Mouse (Mus musculus): ENCODE measurements around the gene Mtfr1l.
"Not testable (repeated sequence)": the region's sequence is repeated elsewhere in the genome, so short reads cannot be mapped to it uniquely, and the experiment has no call there.

Gene Mtfr1l

DNA sequence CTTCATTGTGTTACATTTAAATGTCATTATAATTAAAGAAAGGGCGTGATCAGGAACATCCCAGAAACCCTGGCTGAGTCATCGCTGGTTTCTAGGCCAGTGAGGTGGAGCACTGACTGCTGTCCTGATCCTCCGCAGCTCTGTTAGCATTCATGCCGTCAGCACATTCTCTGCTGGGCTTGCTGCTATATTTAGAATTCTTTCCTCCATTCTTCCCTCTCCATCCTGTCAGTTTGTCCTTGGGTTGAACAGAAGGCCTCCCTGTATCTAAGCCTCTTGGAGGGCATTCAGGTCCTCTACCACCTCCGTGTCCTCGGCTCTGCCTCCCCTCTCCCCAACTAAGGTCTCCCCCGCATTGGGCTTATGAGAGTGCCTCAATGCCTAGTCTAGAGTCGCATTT is 18.2 kb downstream of the Mtfr1l start:
- DNase-seq (ENCODE audit: low spot score): peak; percentile 55

DNA sequence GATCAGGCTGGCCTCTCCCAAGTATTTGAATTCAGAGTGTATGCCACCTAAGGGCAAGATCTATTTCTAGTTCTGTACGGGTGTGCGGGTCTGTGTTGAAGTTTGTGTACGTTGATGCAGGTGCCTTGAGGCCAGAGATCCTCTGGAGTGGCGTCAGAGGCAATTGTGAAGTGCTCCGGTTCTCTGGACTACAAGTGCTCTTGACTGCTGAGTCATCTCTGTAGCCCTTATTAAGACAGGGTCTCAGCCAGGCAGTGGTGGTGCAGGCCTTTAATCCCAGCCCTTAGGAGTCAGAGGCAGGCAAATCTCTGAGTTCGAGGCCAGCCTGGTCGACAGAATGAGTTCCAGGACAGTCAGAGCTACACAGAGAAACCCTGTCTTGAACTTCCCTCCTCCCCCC is 19.6 kb downstream of the Mtfr1l start:
- DNase-seq (ENCODE audit: low spot score): no peak

DNA sequence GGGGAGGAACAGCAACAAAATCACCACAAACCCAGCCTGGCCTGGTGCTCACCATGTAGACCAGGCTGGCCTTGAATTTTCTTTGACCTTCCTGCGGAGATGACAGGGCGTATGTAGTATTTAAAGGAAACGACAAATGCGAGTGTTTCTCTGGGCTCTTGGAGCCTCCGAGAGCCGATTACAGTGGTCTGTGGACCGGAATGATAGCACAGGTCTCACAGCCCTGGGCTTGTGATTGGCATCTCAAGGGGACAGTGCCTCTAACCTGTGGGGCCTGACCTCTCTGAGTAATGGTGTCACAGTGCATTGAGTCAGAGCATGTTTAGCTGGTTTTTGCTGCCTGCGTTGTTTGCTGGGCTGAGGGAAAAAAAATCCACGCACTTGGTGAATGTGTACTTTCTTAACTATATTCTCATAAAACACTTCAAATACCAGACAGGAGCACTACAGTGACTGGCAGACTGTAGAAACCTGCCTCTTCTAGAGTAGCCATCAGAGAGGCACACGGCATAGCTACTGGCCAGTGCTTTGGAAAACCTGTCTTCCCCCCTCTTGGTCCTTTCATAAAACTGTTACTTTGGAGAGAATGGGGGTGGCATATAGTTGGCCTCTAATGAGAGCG is 20.8 kb downstream of the Mtfr1l start:
- no peak for DNase-seq (ENCODE audit: low spot score)

DNA sequence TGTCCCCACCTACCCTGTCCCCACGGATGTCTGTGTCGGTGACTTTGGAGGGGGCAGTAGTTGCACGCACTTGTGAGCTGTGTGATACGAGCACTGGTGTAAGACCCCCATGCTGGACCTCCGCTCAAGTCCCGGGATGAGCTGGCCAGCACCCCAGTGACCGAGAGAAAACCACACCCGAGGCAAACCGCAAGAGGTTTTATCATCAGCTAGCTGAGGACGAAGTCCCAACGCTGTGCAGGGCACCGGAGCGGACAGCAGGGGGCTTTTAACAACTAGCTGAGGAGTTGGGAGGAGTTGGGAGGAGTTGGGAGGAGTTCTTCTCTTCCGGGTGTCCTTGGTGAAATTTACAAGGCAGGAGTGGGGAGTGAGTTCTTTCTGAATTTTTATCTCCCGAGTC is 22.4 kb downstream of the Mtfr1l start:
- peak; percentile 79 for DNase-seq (ENCODE audit: low spot score)

DNA sequence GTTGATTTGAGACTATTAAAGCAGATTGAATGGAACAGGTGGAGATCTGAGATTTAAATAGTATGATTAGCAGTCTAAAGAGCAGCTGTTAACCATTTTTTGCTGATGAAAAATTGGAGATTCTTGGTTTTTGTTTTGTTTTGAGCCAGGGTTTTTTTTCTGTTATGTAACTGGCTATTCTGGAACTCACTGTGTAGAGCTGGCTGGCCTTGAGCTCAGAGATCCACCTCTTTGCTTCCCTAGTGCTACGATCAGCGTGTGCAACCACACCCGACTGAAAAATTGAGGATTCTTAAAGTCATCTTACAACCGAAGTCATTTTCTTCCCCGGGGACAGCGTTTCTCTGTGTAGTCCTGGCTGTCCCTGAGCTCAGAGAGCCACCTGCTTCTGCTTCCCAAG is 23.5 kb downstream of the Mtfr1l start:
- no peak for DNase-seq (ENCODE audit: low spot score)

DNA sequence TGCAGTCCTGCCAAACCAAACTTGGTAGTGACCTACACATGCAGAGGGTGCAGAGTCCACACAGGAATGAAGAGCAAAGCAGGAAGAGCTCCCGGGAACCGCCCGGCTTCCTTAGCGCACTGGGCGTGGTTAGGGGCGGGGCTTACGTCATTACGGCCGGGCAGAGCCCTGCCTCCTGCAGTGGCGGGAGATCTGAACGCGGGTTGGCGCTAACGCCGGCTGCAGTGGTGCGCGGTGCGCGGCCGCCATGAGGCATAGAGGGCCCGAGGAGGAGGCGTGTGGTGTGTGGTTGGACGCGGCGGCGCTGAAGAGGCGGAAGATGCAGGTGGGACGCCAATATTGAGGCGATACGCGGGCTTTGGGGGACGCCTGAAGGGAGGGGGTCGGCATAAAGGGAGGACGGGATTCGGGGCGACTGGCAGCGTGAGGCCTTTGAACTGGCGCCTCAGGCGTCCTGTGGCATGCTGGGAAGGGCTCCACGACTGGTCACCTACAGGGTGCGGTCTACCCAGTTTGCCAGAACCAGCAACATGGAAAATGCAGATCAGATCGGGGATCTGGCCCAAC is 24.3 kb downstream of the Mtfr1l start, which contains the start of gene Aunip:
Gene Aunip (plus strand): TSS at position 155 of the 567 bp plus-strand sequence.
- peak; percentile 92 for DNase-seq (ENCODE audit: low spot score)

DNA sequence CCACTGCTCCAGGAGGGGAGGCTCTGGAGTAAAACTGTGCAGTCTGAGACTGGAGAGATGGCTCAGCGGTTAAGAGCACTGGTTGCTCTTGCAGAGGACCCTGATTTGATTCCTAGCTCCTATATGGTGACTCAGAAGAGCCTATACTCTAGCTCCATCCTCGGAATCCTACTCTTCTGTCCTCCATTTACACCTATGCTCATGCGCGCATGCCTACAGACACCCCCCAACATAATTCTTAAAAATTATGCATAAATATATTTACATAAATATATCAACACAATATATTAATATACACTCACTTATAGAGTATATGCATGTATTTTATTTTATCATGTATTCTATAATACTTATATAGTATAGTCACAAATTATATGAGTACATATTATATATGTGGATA is 24.8 kb downstream of the Mtfr1l start:
- DNase-seq (ENCODE audit: low spot score): no peak

DNA sequence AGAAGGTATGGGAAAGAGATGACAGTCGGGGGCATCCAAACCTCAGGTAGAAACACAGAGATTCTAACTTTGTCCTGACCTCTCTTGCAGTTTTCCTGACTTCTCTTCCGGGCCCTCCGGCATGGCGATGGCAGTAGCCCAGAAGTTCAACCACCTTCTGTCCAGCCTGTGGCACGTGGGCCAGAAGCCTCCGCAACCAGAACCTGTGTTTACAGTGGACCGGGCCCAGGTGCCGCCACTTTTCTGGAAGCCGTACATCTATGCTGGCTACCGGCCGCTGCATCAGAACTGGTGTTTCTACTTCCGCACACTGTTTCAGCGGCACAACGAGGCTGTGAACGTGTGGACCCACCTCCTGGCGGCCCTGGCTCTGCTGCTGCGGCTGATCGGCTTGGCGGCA is 28.5 kb downstream of the Mtfr1l start:
- no peak for DNase-seq (ENCODE audit: low spot score)

DNA sequence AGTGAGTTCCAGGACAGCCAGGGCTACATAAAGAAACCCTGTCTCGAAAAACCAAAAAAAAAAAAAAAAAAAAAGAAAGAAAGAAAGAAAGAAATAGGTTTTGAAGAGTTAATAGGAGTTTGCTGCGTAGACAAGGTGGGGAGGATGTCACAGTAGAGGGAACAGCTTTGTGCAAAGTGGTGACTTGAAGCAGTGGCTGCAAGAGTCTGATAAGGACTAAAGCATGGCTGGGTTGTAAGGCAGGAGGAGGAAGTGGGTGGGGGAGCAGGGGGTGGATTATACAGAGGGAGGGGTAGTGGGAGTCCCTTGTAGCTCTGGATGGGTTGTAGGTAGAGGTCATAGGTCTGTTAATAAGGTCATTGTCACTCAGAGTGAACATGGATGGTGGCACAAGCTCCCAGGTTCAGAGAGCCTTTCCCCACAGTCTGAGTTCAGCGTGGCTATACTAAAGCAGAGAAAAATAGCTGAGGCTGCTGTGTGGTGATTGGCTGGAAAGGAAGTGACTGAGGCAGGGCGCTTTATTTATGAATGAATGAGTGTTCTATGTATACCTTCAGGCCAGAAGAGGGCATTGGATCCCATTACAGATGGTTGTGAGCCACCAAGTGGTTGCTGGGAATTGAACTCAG is 29.1 kb downstream of the Mtfr1l start:
- DNase-seq (ENCODE audit: low spot score): no peak

DNA sequence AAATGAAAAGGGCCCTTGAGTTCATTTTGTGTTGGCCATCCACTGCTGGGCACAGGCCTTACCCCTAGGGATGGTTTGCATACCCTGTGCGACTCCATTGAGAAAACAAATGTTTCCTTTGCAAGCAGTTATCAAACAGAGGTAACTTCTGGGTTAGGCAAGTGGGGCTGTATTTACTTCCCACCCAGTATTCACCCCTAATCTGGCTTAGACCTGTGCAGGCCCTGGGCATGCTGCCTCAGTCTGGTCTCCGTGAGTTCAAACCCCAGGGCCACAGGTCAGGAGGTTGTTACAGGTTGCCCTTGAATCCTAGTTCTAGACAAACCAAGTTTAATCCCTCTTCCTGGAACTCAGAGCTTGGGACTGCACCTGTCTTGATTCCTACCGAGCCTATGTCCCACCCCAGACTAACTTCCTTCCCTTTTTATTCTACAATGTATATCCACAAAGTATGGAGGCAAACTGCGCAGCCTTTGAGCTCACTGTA is 29.8 kb downstream of the Mtfr1l start:
- DNase-seq (ENCODE audit: low spot score): no peak

DNA sequence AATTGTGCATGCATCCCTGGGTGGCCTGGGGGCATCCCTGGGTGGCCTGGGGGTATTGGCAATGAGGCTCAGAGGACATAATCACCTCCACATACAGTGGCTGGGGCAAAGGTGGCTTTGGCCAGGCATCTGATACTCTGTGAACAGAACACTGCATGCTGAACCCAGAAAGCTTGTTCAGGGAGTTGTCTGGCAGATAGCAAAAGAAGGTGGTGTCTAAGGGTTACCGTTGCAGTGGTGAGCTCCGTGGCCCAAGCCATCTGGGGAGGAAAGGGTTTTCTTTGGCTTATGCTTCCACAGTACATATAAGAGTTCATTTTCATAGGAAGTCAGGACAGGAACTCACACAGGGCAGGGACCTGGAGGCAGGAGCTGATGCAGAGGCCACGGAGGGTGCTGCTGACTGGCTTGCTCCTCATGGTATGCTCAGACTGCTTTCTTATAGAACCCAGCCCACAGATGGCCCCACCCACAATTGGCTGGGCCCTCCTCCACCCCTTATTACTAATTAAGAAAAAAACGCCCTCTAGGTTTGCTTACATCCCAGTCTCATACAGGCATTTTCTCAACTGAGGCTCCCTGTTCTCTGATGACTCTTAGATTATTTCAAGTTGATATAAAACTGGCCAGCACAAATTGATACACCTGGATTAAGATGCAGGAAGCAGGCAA is 31.4 kb downstream of the Mtfr1l start:
- no peak for DNase-seq (ENCODE audit: low spot score)

DNA sequence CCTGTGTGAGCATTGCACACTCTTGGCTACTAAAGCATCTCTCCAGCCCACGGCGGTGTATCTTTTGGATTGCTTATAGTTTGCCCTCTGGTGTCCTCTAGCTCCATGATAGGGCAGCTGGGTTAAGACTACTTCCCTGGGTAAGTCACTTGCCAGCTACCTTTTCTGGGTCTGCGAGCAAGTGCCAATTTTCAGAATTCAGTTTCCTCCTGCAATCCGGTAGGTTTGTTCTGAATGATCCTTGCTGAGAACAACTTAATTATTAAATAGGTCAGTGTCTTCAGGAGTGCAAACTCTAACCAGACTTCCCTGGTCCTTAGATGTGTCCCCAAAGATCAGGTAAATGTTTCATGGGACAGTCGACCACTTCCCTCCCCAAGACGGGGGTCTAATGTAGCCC is 34.1 kb downstream of the Mtfr1l start:
- DNase-seq (ENCODE audit: low spot score): no peak

DNA sequence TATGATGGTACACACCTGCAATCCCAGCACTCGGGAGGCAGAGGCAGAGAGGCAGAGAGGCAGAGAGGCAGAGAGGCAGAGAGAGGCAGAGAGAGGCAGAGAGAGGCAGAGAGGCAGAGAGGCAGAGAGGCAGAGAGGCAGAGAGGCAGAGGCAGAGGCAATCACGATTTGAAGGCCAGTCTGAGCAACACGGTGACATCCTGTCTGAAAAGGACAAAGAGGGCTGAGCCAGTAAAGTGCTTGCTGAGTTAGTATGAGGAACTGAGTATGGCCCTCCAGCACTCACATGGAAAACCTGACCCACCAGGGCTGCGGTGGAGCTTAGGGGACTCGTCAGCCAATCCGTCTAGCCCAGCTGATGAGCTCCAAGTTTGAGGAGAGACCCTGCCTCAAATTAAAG is 36.2 kb downstream of the Mtfr1l start:
- not testable (repeated sequence) for DNase-seq (ENCODE audit: low spot score)

DNA sequence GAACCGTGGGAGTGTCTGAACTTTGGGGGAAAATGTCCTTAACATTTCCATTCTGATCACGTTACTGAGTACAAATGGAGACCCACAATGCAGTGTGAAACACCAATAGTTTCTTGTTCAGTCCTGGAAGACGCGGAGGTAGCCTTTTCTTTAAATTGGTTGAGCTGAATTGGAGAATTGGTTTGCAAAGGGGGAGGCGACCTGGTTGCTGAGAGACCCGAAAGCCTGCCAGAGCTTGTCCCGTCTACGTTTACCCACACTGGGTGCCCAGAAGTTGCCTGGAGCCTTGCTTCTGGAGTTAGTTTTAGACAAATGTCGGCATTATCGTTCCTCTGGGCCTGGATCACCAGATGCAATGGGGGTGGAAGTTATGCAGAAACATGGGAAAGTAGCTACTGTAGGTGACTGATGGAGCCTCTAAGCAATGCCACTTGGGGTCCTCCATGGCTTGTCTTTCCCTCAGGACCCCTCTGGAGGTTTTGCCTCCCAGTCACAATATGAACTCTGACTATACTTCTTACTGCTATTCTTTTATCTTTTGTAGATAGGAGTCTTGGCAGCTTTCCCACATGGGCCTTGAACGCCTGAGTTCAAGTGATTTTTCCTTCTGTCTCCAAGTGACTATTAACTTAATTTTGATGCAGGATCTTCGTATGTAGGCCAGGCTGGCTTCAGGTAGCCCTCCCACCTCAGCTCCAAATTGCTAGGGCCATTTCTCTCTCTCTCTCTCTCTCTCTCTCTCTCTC is 37.0 kb downstream of the Mtfr1l start:
- no peak for DNase-seq (ENCODE audit: low spot score)

DNA sequence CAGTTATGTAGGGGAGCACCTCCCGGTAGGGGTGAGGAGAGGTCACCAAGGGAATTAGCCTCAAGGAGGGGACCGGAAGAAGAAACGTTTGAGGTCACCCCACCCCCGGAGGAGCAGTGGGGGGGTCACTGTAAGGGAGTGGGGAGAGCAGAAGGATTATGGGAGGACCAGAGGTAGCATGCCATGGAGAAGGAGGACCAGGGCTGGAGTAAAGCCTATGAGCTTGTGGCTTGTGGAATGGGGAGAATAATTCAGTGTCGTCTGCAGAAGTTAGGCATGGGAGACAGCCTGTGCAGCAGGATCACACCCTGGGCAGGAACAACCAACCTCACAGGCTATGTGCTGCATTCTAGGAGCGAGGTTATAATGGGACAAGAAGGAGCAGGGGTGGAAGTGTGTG is 38.0 kb downstream of the Mtfr1l start:
- no peak for DNase-seq (ENCODE audit: low spot score)

DNA sequence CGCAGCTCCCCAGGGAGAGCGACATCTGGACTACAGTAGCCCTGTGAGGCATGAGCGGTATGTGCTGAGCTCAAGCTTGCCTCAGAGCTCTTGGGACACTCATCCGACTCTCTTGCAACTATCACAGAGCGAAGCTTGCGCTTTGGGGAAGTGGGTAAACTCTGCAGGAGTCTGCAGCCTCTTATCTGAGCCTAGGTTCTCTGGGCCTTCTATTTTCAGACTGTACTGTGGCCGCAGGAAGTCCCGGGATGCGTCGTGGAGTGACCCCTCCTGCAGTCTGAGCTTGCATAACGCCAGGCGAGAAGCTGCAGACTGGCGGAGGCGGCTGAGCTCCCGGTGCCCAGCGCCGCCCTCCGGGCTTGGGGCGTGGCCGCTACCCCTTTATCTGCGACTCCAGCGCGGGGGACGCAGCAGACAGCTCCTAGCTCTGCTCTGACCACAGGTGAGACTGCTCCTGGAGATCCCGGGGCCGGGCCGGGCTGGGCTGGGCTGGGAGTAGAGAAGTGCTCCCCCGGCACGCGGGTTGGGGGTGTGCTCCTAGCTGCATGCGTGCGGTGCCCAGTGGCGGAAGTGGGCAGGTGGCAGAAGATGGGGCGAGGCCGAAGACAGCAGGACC is 38.5 kb downstream of the Mtfr1l start, which contains the start of gene Paqr7:
Gene Paqr7 (plus strand): TSS at position 103 of the 616 bp plus-strand sequence.
- DNase-seq (ENCODE audit: low spot score): peak; percentile 78

DNA sequence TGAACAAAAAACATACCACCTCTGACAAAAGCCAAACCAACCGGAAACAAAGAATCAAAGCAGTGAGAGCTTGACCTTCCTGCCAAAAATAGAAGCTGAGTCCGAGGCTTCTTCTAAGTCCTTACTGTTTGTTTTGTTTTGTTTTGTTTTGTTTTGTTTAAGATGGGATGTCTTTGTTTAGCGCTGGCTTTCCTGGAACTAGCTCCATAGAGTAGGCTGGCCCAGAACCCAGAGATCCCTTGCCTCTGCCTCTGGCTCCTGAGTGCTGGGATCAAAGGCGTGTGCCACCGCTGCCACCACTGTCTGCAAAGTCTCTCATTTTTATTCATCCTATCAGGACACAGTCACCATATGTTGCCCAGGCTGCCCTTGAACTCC is 39.7 kb downstream of the Mtfr1l start:
- DNase-seq (ENCODE audit: low spot score): no peak

DNA sequence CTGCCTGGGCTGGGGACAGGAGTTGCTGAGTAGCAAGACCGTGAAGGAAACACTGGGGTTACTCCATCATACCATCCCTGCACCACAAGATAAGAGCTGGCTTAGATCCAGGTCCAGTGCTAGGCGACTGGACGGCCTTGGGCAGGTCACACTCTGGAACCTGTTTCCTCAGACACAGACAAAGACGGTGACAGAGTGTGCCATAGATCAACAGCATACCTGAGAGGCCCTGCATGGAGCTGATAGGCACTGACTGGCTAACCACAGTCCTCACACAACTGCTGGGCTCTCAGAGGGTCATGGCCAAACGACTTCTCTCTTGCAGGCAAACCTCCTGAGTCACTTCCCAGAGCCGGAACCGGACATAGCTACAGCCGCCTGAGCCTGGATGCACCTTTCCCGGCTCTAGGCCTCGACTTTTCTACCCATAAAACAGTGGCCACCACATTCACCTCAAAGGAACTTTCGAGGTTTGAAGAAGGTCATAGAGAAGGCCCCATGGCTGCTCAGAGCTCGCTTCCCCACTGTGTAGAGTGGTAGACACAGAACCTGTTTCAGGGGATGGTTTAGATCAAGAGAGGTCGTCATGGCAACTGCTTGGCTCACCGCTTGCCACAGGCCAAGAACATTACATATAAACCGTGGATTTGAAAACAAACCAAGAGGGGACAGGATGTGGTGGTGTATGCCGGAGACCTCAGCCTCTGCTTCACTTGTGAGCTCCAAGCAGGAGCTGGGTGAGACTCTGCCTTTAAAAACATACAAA is 40.2 kb downstream of the Mtfr1l start:
- peak; percentile 71 for DNase-seq (ENCODE audit: low spot score)

DNA sequence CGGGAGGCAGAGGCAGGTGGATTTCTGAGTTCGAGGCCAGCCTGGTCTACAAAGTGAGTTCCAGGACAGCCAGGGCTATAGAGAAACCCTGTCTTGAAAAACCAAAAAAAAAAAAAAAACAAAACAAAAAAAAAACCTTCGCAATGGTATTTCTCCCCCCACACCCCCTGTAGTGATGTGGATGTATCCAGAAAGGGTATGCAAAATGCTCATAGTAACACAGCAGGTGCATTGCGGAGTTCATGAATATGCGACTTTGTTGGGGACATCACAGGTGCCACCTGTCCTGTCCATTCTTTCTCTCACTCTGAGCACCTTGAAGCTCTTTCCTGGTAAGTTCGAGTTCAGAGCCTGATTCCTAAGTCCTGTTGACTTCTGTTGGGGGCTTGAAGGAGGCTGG is 41.0 kb downstream of the Mtfr1l start:
- DNase-seq (ENCODE audit: low spot score): not testable (repeated sequence)

DNA sequence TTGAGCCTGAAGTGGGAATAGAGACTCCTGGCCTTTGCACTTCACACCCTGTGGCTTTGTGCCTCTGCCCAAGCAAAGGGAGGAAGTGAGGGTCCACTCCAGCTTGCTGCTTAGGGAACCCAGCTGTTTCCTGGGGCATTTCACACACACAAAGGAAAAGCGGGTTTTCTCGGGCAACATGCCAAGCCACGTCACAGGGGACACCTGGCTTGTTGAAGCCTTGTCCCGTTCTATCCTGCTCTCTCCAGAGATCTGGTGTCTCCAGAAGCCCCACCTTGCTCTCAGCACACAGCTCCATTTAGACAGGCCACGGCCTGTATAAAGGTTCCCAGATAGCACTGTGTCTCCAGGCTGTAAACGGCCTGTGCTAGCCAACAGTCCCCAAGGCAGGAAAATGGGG is 43.5 kb downstream of the Mtfr1l start:
- no peak for DNase-seq (ENCODE audit: low spot score)
